Mouse (Mus musculus) megakaryocyte progenitor cell, adult 5-6 weeks (primary cell): ENCODE data around the gene Smarca1. TPM values are rescaled to one million over a fixed set of nuclear protein-coding genes. Genes with fewer than 3 reads are reported as not detected.

Source experiments
- ATAC-seq: replicated peaks from 2 replicates; pipeline ENCODE4 v1.8.0; 2016; ENCODE audit warnings: mild to moderate bottlenecking, moderate TSS enrichment, inconsistent platforms; ENCODE audit not compliant: poor library complexity
- total RNA-seq, 2 experiments: library from RNA; stranded (forward) in 1 of 2; stranded (reverse) in 1 of 2; fragments of 157-497, 149-512 nt in 1 of 2; fragments of 200-1000 nt in 1 of 2; gene quantifications; 2 replicates each; pipeline versions ENCODE4 v1.2.3 to v1.2.4; 2015 to 2017

Gene Smarca1
- total RNA-seq, 2 experiments from 2014 or later = not detected

DNA sequence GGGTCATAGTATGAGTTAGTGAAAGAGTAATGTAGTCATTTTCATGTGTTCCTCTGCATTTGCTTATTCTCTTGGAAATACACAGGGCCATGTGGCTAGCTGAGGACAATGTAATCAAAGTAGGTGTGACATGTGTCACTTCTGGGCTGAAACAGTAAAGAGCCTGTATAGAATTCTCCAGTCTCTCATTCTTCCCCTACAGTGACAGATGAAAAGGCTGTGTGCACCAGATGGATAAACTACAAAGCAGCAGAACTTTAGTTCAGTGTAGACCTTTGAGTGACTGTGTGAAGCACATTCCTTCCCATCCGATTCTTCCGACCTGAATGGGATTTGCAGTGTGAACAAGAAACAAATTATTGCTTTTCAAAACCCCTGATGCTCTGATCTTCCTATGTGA, 84.1 kb downstream of the Smarca1 start:
- no peak for ATAC-seq

DNA sequence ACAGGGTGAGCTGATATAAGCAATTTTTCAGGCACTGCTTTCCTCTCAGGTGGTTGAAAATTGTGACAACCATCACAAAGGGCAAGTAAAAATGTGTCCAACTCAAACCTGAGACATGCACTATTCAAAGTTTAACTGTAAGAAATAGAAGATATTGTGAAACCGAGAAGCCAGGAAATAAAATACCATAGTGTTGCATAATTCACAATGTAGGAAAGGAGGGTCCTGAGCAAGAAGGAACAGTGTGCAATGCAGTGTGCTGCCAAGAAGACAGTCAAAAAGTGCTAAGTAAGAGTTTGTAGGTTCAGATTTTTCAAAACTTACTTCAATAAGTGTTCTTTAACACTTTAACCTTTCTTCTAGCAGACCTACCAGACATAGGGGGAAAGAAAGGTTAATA, 128.3 kb downstream of the Smarca1 start:
- peak; percentile 86 for ATAC-seq

DNA sequence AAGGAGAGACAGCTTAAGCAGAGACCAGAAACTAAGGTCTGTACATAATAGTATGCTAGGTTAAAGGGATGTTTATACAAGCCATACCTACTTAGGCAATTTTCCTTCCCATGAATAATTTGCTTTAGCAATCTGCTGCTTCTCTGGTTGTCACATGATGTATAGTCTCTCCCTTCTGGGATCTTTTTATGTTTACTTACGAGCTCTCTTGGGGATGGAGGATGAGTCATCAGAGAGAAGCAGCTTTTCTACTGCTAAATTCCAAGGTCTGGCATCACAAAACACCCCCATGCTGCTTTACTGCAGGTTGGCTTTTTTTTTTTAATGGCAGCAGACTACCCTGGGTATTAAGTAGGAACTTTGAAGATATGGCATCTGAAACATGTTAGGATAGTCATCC, 132.6 kb downstream of the Smarca1 start:
- ATAC-seq = no peak

Other genes starting within 250 kb of the Smarca1 start
- gene Ocrl, start 19.4 kb upstream of the Smarca1 start, total RNA-seq (2015) = 72.3 and 90.0 TPM in 2 replicates
- 25.7 and 34.6 TPM in 2 replicates for gene Ocrl, start 19.4 kb upstream of the Smarca1 start, total RNA-seq (2017)
- 0.76 and 0.99 TPM in 2 replicates for gene Apln, start 141.9 kb upstream of the Smarca1 start, total RNA-seq (2015)
- gene Apln, start 141.9 kb upstream of the Smarca1 start, total RNA-seq (2017) = 0.75 and 1.7 TPM in 2 replicates
- not detected in 2 replicates for gene Xpnpep2, start 215.8 kb upstream of the Smarca1 start, total RNA-seq (2015)
- gene Xpnpep2, start 215.8 kb upstream of the Smarca1 start, total RNA-seq (2017) = not detected in 2 replicates